Mouse (Mus musculus): Measurements from ENCODE around the gene C2cd4d. TPM values are rescaled to one million over a fixed set of nuclear protein-coding genes. Genes with fewer than 3 reads are reported as not detected.

C2cd4d gene
- polyA plus RNA-seq, 1 experiment from 2014 or later: 3.3 TPM

Other genes starting within 250 kb of the C2cd4d start
- gene Gm10696, start 184.2 kb upstream of the C2cd4d start, polyA plus RNA-seq (2015; fragmentation: Nextera tagmentation; extraction: Ambion mirVana): not detected in 2 replicates
- not detected in 2 replicates for gene Gm5286, start 165.7 kb upstream of the C2cd4d start, polyA plus RNA-seq (2015; fragmentation: Nextera tagmentation; extraction: Ambion mirVana)
- gene Gm4778, start 98.4 kb upstream of the C2cd4d start, polyA plus RNA-seq (2015; fragmentation: Nextera tagmentation; extraction: Ambion mirVana): not detected in 2 replicates
- 10.1 and 11.2 TPM in 2 replicates for gene Them4, start 52.3 kb upstream of the C2cd4d start, polyA plus RNA-seq (2015; fragmentation: Nextera tagmentation; extraction: Ambion mirVana)
- 91.2 and 99.8 TPM in 2 replicates for gene Them5, start 20.3 kb upstream of the C2cd4d start, polyA plus RNA-seq (2015; fragmentation: Nextera tagmentation; extraction: Ambion mirVana)
- 3.6 and 4.2 TPM in 2 replicates for gene Rorc, start 10.4 kb downstream of the C2cd4d start, polyA plus RNA-seq (2015; fragmentation: Nextera tagmentation; extraction: Ambion mirVana)
- 0.24 TPM in 2 replicates for gene Lingo4, start 36.1 kb downstream of the C2cd4d start, polyA plus RNA-seq (2015; fragmentation: Nextera tagmentation; extraction: Ambion mirVana)
- gene Tdrkh, start 50.8 kb downstream of the C2cd4d start, polyA plus RNA-seq (2015; fragmentation: Nextera tagmentation; extraction: Ambion mirVana): 7.9 and 8.3 TPM in 2 replicates
- 63.7 and 64.4 TPM in 2 replicates for gene Mrpl9, start 80.9 kb downstream of the C2cd4d start, polyA plus RNA-seq (2015; fragmentation: Nextera tagmentation; extraction: Ambion mirVana)
- gene Oaz3, start 81.5 kb downstream of the C2cd4d start, polyA plus RNA-seq (2015; fragmentation: Nextera tagmentation; extraction: Ambion mirVana): 0.40 and 0.68 TPM in 2 replicates
- 9.4 and 13.7 TPM in 2 replicates for gene Celf3, start 115.9 kb downstream of the C2cd4d start, polyA plus RNA-seq (2015; fragmentation: Nextera tagmentation; extraction: Ambion mirVana)
- gene Riiad1, start 117.9 kb downstream of the C2cd4d start, polyA plus RNA-seq (2015; fragmentation: Nextera tagmentation; extraction: Ambion mirVana): 16.7 and 31.7 TPM in 2 replicates
- 47.8 and 48.9 TPM in 2 replicates for gene Snx27, start 220.3 kb downstream of the C2cd4d start, polyA plus RNA-seq (2015; fragmentation: Nextera tagmentation; extraction: Ambion mirVana)

Measured in embryonic facial prominence, embryonic 15.5 days (tissue).